Mouse (Mus musculus) midbrain, postnatal 0 days (tissue): ENCODE measurements around the gene Speer4d. TPM values are rescaled to one million over a fixed set of nuclear protein-coding genes. Genes with fewer than 3 reads are reported as not detected.
"Not testable (repeated sequence)": the region's sequence is repeated elsewhere in the genome, so short reads cannot be mapped to it uniquely, and the experiment has no call there.

Experiments
- ATAC-seq: fragments of 200-750 bp; cut with Nextera tagmentation; 2 replicates; pipeline ENCODE4 v1.8.0; 2017; ENCODE audit warnings: moderate number of reproducible peaks, mild to moderate bottlenecking, moderate TSS enrichment, moderate library complexity; ENCODE audit not compliant: low FRiP score
- DNase-seq: peaks from one replicate; pipeline ENCODE4 v3.0.0-alpha.2; 2015; ENCODE audit warnings: low spot score
- H3K27ac ChIP-seq: fragments of 300-500 bp; sonication (generic); 2 replicates; pipeline ENCODE4 v1.5.1; 2014; ENCODE audit warnings: low read depth, mild to moderate bottlenecking, low read length, mixed read lengths
- H3K27me3 ChIP-seq: fragments of 300-500 bp; sonication (generic); 2 replicates; pipeline ENCODE4 v1.6.1; 2014; ENCODE audit warnings: low read length, control low read depth, mixed read lengths; ENCODE audit not compliant: insufficient read depth
- H3K36me3 ChIP-seq: fragments of 300-500 bp; sonication (generic); 2 replicates; pipeline ENCODE4 v1.6.1; 2014; ENCODE audit warnings: low read length, control low read depth, mixed read lengths; ENCODE audit not compliant: insufficient read depth
- H3K4me1 ChIP-seq: fragments of 300-500 bp; sonication (generic); 2 replicates; pipeline ENCODE4 v1.6.1; 2014; ENCODE audit warnings: mild to moderate bottlenecking, control low read depth, antibody characterized with exemption, low read length, mixed read lengths; ENCODE audit not compliant: insufficient read depth
- H3K4me2 ChIP-seq: fragments of 300-500 bp; sonication (generic); 2 replicates; pipeline ENCODE4 v1.6.1; 2014; ENCODE audit warnings: low read depth, mild to moderate bottlenecking, low read length, mixed read lengths; ENCODE audit not compliant: poor library complexity, severe bottlenecking
- H3K4me3 ChIP-seq: fragments of 300-500 bp; sonication (generic); 2 replicates; pipeline ENCODE4 v1.5.1; 2014; ENCODE audit warnings: low read depth, mild to moderate bottlenecking, low read length, moderate library complexity
- H3K9ac ChIP-seq: fragments of 300-500 bp; sonication (generic); replicated peaks from 2 replicates; pipeline ENCODE4 v1.6.1; 2014; ENCODE audit warnings: mild to moderate bottlenecking, low read length, moderate library complexity, mixed read lengths; ENCODE audit not compliant: poor library complexity, severe bottlenecking
- H3K9me3 ChIP-seq: fragments of 300-500 bp; sonication (generic); 2 replicates; pipeline ENCODE4 v1.6.1; 2016; ENCODE audit warnings: low read length, control low read depth
- CTCF ChIP-seq: IDR thresholded peaks from 2 replicates; pipeline ENCODE4 v1.5.1; 2016; ENCODE audit warnings: antibody characterized with exemption, mild to moderate bottlenecking
- WGBS: fragments of 180-500 bp; shearing (Covaris S2); extraction: QIAGEN DNeasy Blood & Tissue Kit; methylation state at CpG from one replicate; pipeline ENCODE4 v1.1.7; 2014; 5-methylcytosine and 5-hydroxymethylcytosine counted together
- polyA plus RNA-seq: library from polyadenylated mRNA; unstranded; fragments of >200 nt; fragmentation: Nextera tagmentation; extraction: Ambion mirVana; gene quantifications from 2 replicates; pipeline ENCODE4 v1.2.1, GENCODE M21; 2015
- total RNA-seq: library from RNA; depleted of rRNA; stranded (reverse); fragments of >200 nt; gene quantifications from 2 replicates; pipeline ENCODE4 v1.2.3, GENCODE M21; 2014

The Speer4d gene
- total and polyA plus RNA-seq, 2 experiments from 2014 or later, result not detected

DNA sequence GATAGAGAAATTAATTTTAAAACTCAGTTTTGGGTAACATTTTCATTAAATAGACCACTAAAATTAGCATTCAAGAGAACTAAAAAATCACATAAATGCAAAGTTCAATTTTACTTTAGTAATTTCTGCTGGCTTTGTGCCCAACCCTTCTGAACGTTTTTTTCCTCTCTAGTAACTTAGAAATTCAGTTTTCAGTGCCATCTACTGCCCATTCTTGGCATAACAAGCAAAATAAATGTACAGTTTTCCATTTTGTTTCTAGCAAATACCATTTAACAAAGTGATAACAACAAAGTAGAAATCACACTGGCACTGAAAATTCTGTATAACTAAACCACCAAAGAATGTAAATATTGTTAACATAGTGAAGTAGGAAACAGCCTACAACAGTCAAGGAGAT is 8.2 kb upstream of the Speer4d start:
- not testable (repeated sequence) for H3K9me3 ChIP-seq, H3K27me3 ChIP-seq, H3K36me3 ChIP-seq, H3K4me3 ChIP-seq, H3K27ac ChIP-seq, H3K4me1 ChIP-seq, H3K4me2 ChIP-seq, ATAC-seq, H3K9ac ChIP-seq
- DNase-seq, result peak; percentile 49
- 4% methylated on average over 1 of the region's 1 CpGs for WGBS
- peak; percentile 62 for TF ChIP-seq CTCF

DNA sequence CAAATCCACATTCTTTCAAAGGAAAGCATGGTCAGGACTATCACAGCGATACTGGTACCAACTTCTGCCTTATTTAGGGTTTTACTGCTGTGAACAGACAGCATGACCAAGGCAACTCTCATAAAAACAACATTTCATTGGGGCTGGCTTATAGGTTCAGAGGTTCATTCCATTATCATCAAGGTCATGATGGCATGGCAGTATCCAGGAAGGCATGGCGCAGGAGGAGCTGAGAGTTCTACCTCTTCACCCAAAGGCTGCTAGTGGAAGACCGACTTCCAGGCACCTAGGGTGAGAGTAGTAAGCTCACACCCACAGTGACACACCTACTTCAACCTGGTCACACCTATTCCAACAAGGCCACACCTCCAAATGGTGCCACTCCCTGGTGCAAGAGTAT is 2.7 kb upstream of the Speer4d start:
- WGBS, result 76% methylated on average over 3 of the region's 3 CpGs
- not testable (repeated sequence) for H3K4me3 ChIP-seq, H3K27me3 ChIP-seq, H3K4me1 ChIP-seq, H3K27ac ChIP-seq, ATAC-seq, H3K9ac ChIP-seq, DNase-seq, H3K36me3 ChIP-seq, H3K4me2 ChIP-seq, H3K9me3 ChIP-seq

DNA sequence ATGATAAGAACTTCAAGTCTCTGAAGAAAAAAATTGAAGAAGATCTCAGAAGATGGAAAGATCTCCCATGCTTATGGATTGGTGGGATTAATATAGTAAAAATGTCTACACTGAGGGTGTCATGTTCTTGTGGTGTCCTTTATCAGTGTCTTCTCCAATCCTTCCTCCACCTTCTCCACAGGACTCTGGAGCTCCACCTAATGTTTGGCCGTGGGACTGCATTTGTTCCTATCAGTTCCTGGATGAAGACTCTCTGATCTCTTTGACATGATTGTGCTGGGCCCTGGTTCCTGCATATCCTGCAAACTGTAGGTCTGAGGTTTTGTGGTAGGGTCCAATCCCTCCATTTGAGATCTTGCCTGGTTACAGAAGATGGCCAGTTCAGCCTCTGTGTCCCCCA is 9.3 kb downstream of the Speer4d start:
- not testable (repeated sequence) for H3K36me3 ChIP-seq, H3K4me2 ChIP-seq, DNase-seq, H3K27ac ChIP-seq, H3K4me3 ChIP-seq, H3K4me1 ChIP-seq, H3K9me3 ChIP-seq, H3K9ac ChIP-seq, ATAC-seq, H3K27me3 ChIP-seq
- WGBS, result 18% methylated on average over 1 of the region's 1 CpGs

DNA sequence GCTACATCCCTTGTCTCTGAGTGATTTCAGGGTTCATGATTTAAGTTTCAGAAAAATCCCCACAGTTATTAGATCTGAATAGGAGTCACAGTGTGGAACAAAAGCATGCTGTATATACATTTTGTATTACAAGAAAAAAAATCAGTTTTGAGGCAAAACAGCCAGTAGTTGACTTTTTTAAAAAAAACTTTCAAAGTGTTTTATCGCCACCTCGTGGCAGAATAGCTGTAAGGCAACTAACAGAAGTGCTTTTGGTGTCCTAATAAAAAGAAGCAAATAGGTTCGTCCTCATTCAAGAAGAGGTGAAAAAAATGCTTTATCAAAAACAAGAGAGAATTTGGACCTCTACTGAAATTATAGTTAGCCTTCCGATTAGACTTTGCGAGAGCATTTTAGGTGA is 11.2 kb downstream of the Speer4d start:
- H3K9ac ChIP-seq, H3K4me1 ChIP-seq, H3K27me3 ChIP-seq, H3K9me3 ChIP-seq, ATAC-seq, H3K36me3 ChIP-seq, H3K4me2 ChIP-seq, H3K4me3 ChIP-seq, H3K27ac ChIP-seq: not testable (repeated sequence)
- TF ChIP-seq CTCF, result peak; percentile 53
- WGBS, result 34% methylated on average over 5 of the region's 5 CpGs
- peak; percentile 26 for DNase-seq

DNA sequence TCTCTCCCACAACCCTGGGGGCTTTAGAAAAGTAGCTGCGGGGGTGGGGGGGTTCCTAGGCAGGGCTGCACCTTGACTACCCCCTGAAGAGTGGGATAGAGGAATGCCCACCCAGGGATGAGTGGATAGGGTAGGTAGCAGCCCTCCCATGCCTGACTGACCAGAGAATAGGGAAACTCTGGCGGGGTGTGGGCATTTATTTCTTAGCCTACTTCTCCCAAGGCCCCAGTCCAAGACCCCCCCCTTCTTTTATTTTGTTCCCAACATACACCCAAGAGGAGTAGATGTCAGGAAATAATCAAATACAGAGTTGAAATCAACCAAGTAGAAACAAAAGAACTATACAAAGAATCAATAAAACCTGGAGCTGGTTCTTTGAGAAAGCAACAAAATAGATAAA is 18.8 kb downstream of the Speer4d start:
- ATAC-seq, result peak; percentile 82
- not testable (repeated sequence) for H3K36me3 ChIP-seq, H3K9ac ChIP-seq, H3K9me3 ChIP-seq, H3K27ac ChIP-seq, H3K4me3 ChIP-seq, H3K4me2 ChIP-seq, DNase-seq, H3K4me1 ChIP-seq, H3K27me3 ChIP-seq
- 61% methylated on average over 2 of the region's 2 CpGs for WGBS

DNA sequence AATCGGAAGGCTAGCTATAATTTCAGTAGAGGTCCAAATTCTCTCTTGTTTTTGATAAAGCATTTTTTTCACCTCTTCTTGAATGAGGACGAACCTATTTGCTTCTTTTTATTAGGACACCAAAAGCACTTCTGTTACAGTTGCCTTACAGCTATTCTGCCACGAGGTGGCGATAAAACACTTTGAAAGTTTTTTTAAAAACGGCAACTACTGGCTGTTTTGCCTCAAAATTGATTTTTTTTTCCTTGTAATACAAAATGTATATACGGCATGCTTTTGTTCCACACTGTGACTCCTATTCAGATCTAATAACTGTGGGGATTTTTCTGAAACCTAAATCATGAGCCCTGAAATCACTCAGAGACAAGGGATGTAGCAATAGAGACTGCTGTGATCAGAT is 26.8 kb downstream of the Speer4d start:
- not testable (repeated sequence) for H3K36me3 ChIP-seq, H3K4me1 ChIP-seq, H3K4me3 ChIP-seq, H3K9me3 ChIP-seq, H3K9ac ChIP-seq, ATAC-seq, H3K4me2 ChIP-seq, H3K27ac ChIP-seq, H3K27me3 ChIP-seq
- TF ChIP-seq CTCF, result peak; percentile 52
- peak; percentile 40 for DNase-seq
- WGBS, result 31% methylated on average over 6 of the region's 6 CpGs

DNA sequence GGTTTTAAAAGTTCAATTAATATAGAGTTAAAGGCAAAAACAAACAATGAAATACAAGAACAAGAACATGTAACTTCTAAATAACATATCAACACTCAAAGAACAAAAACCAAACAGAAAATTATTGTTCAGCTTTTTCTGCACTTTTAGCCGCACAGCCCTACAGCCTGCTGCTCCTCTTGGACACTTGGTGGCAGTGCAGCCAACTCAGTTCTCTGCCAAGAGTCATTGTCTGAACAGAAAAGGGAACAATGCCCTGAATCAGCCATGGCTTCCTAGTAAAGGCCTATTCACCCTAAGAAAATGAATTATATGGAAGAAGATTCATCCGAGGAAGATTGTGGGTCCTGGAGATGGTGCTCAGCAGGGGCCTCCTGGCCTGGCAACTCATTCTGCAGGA is 33.5 kb downstream of the Speer4d start:
- not testable (repeated sequence) for H3K9ac ChIP-seq, H3K9me3 ChIP-seq, H3K4me2 ChIP-seq, H3K27ac ChIP-seq, ATAC-seq, H3K4me1 ChIP-seq, H3K36me3 ChIP-seq, H3K4me3 ChIP-seq, H3K27me3 ChIP-seq
- peak; percentile 52 for DNase-seq
- peak; percentile 51 for TF ChIP-seq CTCF
- 63% methylated on average over 2 of the region's 2 CpGs for WGBS

DNA sequence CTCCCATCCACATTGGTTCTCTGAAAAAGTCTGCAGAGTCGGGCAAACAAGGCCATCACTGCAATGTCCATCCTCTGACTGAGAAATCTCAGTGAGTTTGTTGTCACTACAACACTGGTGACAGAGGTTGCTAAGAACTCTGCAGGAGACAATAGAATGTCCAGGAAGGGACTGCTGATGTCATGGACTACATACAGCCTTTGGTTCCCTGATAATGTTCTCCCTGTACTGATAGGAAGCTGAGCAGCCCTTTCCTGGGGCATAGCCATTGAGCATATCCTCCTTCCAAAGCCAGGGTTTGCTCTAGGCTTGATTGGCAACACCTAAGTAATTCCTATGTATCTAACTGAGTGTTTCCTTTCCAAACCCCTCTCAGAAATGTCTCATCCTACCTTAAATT is 38.1 kb downstream of the Speer4d start, which contains the start of gene 4930572O03Rik:
TSS of gene 4930572O03Rik (minus strand) at position 101 of the 400 bp plus-strand sequence.
- H3K27me3 ChIP-seq, H3K4me1 ChIP-seq, H3K27ac ChIP-seq, H3K4me2 ChIP-seq, DNase-seq, H3K36me3 ChIP-seq, H3K4me3 ChIP-seq, H3K9ac ChIP-seq, ATAC-seq, H3K9me3 ChIP-seq: not testable (repeated sequence)
- WGBS, result 67% methylated on average over 1 of the region's 1 CpGs

DNA sequence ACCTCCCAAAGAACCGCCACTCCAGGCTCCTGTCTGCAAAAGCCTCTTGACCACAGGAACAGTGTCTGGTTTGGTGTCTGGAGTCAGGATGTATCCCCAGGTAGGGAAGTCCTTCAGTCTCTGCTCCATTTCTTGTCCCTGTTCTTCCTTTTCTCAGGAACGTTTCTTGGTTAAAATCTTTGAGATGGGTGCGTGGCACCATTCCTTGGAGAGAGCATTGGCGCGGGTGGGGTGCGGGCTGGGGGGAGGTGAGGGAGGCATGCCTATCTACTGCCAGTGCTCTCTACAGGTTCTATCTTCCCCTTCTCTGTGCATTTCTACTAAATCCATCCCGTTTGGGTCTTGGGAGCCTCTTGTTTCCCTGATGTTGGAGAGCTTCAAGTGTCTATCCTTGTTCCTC is 45.0 kb downstream of the Speer4d start:
- ATAC-seq, H3K36me3 ChIP-seq, H3K9ac ChIP-seq, H3K4me1 ChIP-seq, DNase-seq, H3K27me3 ChIP-seq, H3K4me2 ChIP-seq, H3K27ac ChIP-seq, H3K4me3 ChIP-seq, H3K9me3 ChIP-seq: not testable (repeated sequence)
- 75% methylated on average over 6 of the region's 7 CpGs for WGBS
